Mouse (Mus musculus): Measurements from ENCODE around the gene Ccm2l.

GRCm38 (mm10) chr2:153047828-153048465, 17.8 kb upstream of the Ccm2l start:
- TF ChIP-seq CTCF (IDR thresholded peaks at IDR 0.05; ENCODE audit: insufficient read depth, low read depth, low read length) (0 out of 2 replicates have a peak, but pooled peaks have one; percentile 41), POLR2A (IDR thresholded peaks at IDR 0.05; ENCODE audit: insufficient read depth, low read depth, low read length) (no peak)

All from olfactory bulb, adult 2 months (tissue).